Mouse (Mus musculus) frontal cortex, postnatal 14 days (tissue): Measurements from ENCODE around the gene H2al2a.
"Not testable (repeated sequence)": the region's sequence is repeated elsewhere in the genome, so short reads cannot be mapped to it uniquely, and the experiment has no call there.

ENCODE experiments used
- DNase-seq, 2 experiments: peaks; one replicate each; pipeline ENCODE4 v3.0.0; 2022; ENCODE audit warnings: low spot score in 2 of 2

H2al2a gene

DNA sequence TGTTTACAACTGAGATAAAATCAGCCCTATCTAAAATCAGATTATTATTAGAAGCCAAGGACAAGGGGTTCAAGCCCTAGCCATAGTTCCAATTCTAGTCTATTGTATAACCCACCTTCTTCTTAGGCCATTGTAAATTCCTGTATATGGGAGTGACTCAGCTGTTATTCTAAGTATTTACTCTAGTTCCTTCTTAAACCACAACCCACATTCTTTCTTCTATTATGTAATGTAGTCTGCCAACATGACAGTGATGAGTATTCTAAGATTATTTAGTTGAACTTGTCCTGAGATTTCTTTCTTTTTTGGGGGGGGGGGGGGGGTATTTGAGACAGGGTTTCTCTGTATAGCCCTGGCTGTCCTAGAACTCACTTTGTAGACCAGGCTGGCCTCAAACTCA is 19.1 kb downstream of the H2al2a start:
- DNase-seq = not testable (repeated sequence)

DNA sequence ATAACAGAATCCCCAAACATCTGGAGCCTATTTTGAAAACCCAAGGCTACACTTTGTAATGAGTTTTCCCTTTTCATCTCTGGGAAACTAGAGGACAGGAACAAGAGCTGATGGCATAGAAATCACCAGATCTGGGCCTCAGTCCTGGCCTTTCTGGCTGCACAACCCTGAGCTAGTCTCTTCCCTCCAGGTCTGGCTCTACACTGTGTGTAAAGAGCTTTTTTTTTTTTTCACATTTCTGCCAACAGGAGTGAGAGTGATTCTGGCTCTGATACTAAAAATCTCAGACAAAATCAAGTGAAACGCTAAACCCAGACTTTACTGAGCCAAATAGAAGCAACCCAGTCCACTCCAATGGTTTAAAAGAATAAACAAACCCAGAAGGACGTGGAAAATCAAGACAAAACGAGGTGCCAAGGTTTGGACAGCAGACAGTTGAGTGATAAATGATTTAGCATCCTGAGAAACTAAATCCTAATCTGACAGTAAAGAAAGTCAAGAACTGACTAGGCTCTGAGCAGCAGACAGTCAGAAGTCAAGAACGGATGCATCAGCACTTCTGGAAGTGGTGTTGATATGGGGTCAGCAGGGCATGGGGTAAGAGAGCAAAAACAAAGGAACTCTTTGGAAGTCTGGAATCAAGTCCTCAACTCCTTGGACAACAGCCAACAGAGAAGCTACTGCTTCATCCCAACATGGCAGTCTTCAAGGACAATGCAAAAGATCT is 21.0 kb downstream of the H2al2a start:
- no peak for DNase-seq

DNA sequence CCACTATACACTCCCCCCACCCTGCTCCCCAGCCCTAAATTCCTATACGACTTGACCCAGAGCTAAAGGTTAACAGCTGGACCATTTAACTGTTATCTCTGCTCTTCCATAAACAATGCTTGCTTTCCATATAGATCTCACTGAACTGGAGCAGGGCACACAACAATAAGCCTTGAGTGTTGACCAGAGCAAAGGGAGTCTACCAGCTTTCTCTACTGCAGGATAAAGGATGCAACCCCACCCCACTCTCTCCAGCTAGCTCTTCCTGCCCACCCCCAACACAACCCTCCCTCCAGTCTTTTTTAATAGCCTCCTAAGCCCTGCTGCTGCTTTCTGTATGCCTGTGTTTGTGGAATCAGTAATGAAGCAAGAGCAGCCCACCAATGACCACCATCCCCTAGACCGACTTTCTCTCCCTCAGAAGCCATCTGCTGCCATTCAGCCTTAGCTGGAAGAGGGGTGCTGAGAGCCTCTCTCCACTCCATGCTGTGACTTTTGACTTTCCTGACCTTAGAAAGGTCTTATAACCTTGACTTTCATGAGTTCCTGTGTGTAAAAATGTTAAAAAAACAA is 22.8 kb downstream of the H2al2a start:
- DNase-seq = no peak

DNA sequence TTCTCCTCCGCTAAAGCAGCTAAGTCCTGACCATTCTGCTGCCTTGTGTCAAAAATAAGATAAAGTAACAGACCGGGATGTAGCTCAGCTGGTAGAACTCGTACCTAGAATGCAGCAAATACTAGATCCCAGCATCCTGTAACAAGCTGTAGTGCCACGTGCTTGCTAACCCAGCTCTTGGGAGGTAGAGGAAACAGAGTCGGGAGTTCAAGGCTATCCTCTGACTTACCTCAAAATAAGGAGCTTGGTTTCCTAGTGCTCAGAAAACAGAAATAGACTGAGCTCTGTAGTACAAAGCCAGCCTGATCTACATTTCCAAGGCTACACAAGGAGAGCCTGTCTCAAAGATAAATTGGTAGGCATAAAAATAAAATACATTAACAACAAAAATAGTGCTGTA is 23.5 kb downstream of the H2al2a start:
- no peak for DNase-seq

DNA sequence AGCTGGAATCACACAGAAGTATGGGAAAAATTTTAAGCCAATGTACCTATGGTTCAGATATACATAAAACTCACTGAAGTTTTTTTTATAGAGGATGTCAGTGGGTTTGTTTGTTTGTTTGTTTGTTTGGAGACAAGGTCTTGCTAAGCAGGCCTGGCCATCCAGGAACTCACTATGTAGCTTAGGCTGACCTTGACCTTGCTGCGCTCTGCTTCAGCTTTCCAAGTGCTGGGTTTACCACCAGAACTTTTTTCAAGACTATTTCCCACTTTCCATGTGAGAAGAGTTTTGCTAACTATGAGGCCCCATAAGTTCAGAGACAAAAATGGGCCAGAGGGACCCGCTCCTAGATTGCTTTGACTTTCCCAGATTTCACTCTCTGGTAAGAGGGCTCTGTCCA is 23.9 kb downstream of the H2al2a start:
- no peak for DNase-seq

DNA sequence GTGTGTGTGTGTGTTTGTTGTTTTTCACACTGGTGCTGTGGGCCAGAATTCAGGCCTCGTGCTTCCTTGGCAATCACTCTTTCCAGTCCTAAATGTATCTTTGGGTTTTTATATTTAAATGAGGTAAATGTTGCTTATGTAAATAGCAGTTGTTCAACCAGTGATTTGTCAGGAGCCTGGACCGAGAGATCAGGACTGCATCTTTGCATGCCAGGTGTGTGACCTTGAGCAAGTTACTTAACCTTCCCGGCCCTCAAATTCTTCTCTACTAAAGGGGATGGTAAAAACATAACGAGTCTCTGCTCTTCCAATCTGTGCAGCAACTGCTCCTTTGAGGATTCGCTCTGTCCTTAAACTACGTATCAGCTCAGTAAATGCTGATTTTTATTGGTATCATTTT is 25.4 kb downstream of the H2al2a start:
- DNase-seq = no peak

DNA sequence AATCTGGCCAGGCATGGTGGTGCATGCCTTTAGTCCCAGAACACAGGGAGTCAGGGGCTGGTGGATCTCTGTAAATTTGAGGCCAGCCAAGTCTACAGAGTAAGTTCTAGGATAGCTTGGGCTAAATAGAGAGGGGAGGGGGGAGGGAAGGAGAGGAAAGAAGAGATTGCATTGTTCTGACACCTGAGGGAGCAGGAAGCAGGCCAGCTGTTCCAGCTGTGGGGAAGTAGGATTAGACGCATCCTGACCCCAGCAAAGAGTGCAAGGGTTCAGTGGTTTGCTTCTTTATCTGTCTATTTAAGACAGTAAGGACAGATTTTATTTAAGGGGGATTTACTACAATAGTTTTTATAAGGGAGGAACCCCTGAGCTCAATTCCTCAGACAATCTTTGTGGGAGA is 26.1 kb downstream of the H2al2a start:
- DNase-seq = no peak

DNA sequence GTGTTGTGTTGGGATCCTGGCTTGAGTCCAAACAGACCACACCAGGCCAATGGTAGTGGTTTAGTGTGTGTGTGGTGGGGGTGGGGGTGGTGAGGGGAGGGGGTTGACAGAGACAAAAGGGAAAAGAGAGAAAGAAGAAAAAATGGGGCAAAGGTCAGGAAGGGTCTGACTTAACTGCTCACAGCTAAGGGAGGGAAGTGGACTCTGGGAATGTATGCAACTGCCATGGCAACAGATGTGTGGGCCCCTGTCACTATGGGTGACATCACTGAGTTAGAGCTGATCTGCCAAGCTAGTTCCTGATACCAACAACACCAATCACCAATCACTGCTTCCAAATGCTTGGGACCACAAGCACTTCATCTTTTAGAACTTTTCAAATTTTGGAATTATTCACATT is 26.6 kb downstream of the H2al2a start:
- no peak for DNase-seq

DNA sequence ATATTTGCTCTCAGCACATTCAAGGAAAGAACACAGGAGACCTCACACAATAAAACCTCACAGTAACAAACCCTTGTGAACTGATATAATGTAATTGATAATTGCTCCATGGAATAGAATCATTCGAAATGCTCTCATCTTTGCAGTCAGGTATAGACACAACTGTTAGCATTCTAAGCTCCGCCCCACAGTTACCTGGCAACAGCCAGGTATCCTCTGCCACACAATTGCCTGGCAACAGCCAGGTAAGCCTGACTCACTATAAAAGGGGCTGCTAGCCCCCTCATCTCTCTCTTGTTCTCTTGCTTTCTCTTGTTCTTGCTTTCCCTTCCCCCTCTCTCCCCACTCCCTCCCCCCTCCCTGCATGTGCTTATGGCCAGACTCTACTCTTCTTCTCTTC is 28.2 kb downstream of the H2al2a start:
- DNase-seq = no peak

DNA sequence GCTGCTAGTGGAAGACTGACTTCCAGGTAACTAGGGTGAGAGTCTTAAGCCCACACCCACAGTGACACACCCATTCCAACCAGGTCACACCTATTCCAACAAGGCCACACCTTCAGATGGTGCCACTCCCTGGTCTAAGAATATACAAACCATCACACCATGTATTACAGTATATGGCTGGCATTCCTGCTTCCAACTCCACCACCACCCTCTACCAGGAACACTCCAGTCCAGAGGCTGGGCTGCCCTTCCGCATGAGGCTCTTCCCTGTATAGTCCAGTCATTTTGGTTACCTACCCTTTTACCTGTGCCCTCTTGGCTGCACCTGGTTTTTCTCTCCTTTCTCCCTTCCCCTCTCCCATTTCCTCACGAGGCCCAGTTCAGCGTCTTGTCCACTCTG is 28.7 kb downstream of the H2al2a start:
- DNase-seq = not testable (repeated sequence)

DNA sequence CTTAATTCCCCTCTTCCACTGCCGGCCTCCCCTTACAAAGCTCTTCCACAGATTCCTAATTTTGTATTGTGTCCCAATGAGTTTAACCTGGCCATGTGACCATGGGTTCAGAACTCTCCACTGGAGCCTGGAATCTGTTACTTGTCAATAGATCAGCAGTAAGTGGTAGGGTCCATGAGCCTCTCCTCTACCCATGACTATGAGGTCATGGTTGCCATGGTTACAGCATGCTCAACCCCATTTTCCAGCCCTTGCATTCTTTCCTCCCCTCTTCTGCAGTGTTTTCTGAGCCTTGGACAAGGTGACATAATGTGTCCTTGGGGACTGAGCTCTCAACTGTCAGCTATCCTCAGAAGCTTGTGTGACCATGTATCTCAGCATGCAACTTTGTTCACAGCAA is 37.3 kb downstream of the H2al2a start:
- DNase-seq = no peak

DNA sequence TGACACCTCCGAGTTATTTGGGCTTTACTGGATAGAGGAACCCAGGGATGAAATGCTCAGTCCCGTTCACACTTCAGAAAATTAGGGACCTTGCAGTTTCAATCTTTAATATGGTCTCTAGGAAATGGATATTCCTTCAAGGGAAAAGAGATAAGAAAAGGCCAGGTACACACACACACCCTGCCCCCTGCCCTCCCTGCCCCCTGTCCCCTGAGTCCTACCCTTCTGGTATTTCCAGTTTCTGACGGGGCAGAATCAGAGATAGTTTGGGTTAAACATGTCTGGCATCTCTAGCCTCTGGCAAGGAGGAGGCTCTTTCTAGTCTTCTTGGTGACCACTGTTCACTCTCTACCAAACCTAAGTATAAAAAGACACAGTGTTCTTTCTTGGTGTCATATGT is 49.9 kb downstream of the H2al2a start:
- no peak for DNase-seq
